Mouse (Mus musculus) ES-E14 (cell line): ENCODE results near the gene Nfatc2. TPM values are rescaled to one million over a fixed set of nuclear protein-coding genes. Genes with fewer than 3 reads are reported as not detected.

Source experiments
- DNase-seq: peaks from one replicate; pipeline ENCODE4 v3.0.0-alpha.2; 2013; ENCODE audit warnings: low read depth, low spot score
- H3K27ac ChIP-seq: 2 replicates; pipeline ENCODE4 v1.5.1; 2012; ENCODE audit warnings: low read depth, mild to moderate bottlenecking, low read length, moderate library complexity, mixed read lengths; ENCODE audit not compliant: poor library complexity, insufficient read depth, severe bottlenecking
- H3K36me3 ChIP-seq: 2 replicates; pipeline ENCODE4 v1.6.1; 2012; ENCODE audit warnings: mild to moderate bottlenecking, low read length, moderate library complexity, mixed read lengths; ENCODE audit not compliant: control insufficient read depth, poor library complexity, insufficient read depth, severe bottlenecking
- H3K4me1 ChIP-seq, 2 experiments: fragments of 150-350 bp in 1 of 2; sonication (generic) in 1 of 2; 2 replicates each; pipeline ENCODE4 v1.6.1; 2012; ENCODE audit warnings: low read length in 2 of 2, mild to moderate bottlenecking in 1 of 2, mixed read lengths in 1 of 2; ENCODE audit not compliant: control insufficient read depth in 2 of 2, insufficient read depth in 2 of 2, poor library complexity in 1 of 2
- H3K4me3 ChIP-seq, 2 experiments: fragments of 150-350 bp in 1 of 2; sonication (generic) in 1 of 2; 2 replicates each; pipeline ENCODE4 v1.5.1; 2012; ENCODE audit warnings: low read length in 2 of 2, low read depth in 1 of 2, mild to moderate bottlenecking in 1 of 2, mixed read lengths in 1 of 2; ENCODE audit not compliant: insufficient read depth in 1 of 2, poor library complexity in 1 of 2, severe bottlenecking in 1 of 2
- H3K9ac ChIP-seq: 2 replicates; pipeline ENCODE4 v1.6.1; 2012; ENCODE audit warnings: low read depth, mild to moderate bottlenecking, low read length, mixed read lengths; ENCODE audit not compliant: poor library complexity, insufficient read depth, severe bottlenecking
- H3K9me3 ChIP-seq: fragments of 150-350 bp; sonication (generic); 2 replicates; pipeline ENCODE4 v1.6.1; 2012; ENCODE audit warnings: low read depth, mild to moderate bottlenecking, low read length; ENCODE audit not compliant: control insufficient read depth, insufficient read depth
- CHD2 ChIP-seq: IDR thresholded peaks from 2 replicates; pipeline ENCODE4 v1.6.1; 2014; ENCODE audit warnings: mild to moderate bottlenecking, low read depth, low read length, inconsistent platforms
- HCFC1 ChIP-seq: IDR thresholded peaks from 2 replicates; pipeline ENCODE4 v1.6.1; 2012; ENCODE audit warnings: low read length, inconsistent platforms, borderline replicate concordance; ENCODE audit not compliant: insufficient read depth
- MAFK ChIP-seq: IDR thresholded peaks from 2 replicates; pipeline ENCODE4 v1.6.1; 2014; ENCODE audit warnings: mild to moderate bottlenecking, low read depth, low read length, inconsistent platforms; ENCODE audit not compliant: insufficient read depth
- ZC3H11A ChIP-seq: IDR thresholded peaks from 2 replicates; pipeline ENCODE4 v1.6.1; 2012; ENCODE audit warnings: low read depth, mild to moderate bottlenecking, inconsistent platforms, low read length, borderline replicate concordance
- ZNF384 ChIP-seq: IDR thresholded peaks from 2 replicates; pipeline ENCODE4 v1.6.1; 2012; ENCODE audit warnings: low read depth, low read length, inconsistent platforms
- in situ Hi-C, 2 experiments: fragments of 600-800 bp; cut with MboI; formaldehyde crosslinking; loops; one replicate each; pipeline ENCODE4 v1.15.1; 2025; ENCODE audit warnings: low sequenced_read_pairs in 2 of 2, inconsistent platforms in 1 of 2; ENCODE audit not compliant: unreplicated experiment in 2 of 2
- total RNA-seq: library from RNA; depleted of rRNA; stranded (reverse); fragments of 300-350 nt; gene quantifications from 2 replicates; pipeline ENCODE4 v1.2.3, GENCODE M21; 2012; rRNA removed

Nfatc2 gene
- 2.0 and 2.2 TPM in 2 replicates for total RNA-seq

DNA sequence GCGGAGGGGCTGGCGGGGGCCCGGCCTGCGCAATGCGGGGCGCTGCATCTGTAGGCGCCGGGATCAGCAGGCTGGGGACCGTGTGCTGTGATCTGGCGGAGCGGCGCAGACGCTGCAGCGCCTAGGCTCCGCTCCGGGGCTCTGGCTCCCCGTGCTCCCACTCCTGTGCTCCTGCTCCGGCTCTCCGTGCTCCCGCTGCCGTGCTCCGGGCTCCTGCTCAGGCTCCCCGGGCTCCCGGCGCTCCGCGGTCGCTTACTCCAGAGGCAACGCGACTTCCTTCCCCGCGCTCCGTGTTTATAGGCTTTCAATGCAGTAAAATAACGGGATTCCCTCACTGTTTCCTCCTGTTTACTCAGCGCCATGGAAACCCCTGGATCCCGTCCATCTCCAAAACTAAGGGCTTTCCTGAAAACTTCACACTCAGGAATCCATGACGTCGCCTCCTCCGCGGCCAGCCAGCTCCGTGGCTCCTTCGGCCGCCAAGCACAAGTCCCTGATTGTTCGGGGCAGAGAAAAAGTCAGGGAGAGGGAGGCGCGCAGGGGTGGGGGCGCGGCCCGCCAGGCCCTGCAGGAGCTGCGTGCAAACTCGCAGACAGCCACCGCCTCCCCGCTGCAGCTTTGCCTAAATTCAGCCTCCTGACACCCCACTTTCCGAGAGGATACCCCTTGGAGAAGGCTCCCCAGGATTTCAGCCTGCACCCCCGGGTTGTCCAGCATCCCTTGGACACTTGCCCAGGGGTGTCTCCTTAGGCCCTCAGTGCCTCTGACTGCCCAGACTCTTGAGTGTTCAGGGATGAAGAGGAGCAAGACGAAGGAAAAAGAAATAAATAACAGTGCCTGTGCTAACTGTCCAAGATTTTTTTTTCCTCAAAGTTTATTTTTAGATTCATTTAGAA, at the start of gene Nfatc2:
Gene Nfatc2 (minus strand): TSS at position 167 of the 896 bp plus-strand sequence.
- no peak for DNase-seq
- Histone ChIP-seq H3K9ac (peak within 1 kb of the TSS; percentile 6), H3K36me3 (no peaks in the 10 kb centered on the region), H3K9me3 (no peaks in the 10 kb centered on the region), H3K4me1 (peaks cover 0 to 2% of the 10 kb centered on the region in 2 experiments; a peak in 2 of 4 replicates), H3K27ac (no peak within 1 kb of the TSS), H3K4me3 (peak within 1 kb of the TSS; percentile 51 to 60)
- in situ Hi-C loops = no loop called here
- no peak for TF ChIP-seq ZC3H11A
- no peak for TF ChIP-seq ZNF384
- TF ChIP-seq MAFK = no peak
- TF ChIP-seq CHD2 = no peak
- TF ChIP-seq HCFC1 = no peak

DNA sequence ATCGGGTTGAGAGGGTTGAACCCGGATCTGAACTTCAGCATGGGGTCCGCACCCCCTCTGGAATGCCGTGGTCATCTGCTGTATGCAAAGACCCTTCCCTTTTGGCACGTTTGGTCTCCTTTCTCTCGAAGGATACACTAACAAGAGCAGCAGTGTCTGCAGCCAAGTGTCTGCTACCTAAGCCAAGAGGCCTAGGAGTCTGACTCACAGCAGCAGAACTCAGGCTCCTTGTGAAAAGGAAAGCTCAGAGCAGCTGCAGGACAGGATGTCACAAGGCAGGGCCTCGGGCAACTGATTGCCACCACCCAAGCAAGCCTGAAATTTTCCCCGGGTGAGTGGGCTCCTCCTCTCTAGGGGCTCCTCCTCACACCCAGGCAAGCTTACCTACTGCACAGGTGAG, 46.7 kb upstream of the Nfatc2 start:
- Histone ChIP-seq H3K9ac (no peak overlapping the region), H3K36me3 (no peaks in the 10 kb centered on the region; the same call in 1 of the 2 replicates), H3K4me1 (0 out of 4 replicates have a peak, but pooled peaks cover 0 to 2% of the 10 kb centered on the region in 2 experiments), H3K4me3 (no peak overlapping the region), H3K27ac (no peak overlapping the region), H3K9me3 (no peaks in the 10 kb centered on the region)
- no peak for TF ChIP-seq ZNF384
- TF ChIP-seq HCFC1 = no peak
- TF ChIP-seq CHD2 = no peak
- TF ChIP-seq ZC3H11A = no peak
- TF ChIP-seq MAFK = no peak
- no peak for DNase-seq
- in situ Hi-C loops = loop anchor here in 1 of 2 experiments (25.0 kb wide), 1 partner anchor 386 kb away; no protein-coding TSS in a partner anchor

DNA sequence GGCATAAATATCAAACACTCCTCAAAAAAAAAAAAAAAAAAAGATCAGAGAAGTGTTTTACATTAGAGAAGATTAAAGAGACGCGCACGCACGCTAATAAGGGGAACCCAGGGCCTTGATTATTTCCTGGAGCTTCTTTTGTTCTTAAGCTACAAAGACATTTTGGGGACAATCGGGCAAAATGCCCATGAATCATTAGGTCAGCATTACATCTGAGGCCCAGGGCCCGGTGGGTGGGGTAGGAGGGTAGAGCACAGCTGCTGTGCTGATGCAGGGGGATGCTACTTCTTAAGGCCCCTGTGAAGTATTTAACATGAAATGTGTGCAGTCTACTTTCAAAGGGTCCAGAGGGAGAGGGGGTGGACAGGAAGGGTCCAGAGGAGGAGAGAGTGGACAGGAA, 43.4 kb upstream of the Nfatc2 start:
- no peaks in the 10 kb centered on the region for H3K9me3 ChIP-seq
- H3K4me3 ChIP-seq = no peak overlapping the region
- H3K9ac ChIP-seq = no peak overlapping the region
- no peak overlapping the region for H3K27ac ChIP-seq
- H3K36me3 ChIP-seq = no peaks in the 10 kb centered on the region; the same call in 1 of the 2 replicates
- DNase-seq = no peak
- in situ Hi-C loops = loop anchor here in 1 of 2 experiments (25.0 kb wide), 1 partner anchor 383 kb away; no protein-coding TSS in a partner anchor
- H3K4me1 ChIP-seq = 0 out of 4 replicates have a peak, but pooled peaks cover 0 to 2% of the 10 kb centered on the region in 2 experiments
- TF ChIP-seq HCFC1 (no peak), ZC3H11A (no peak)

DNA sequence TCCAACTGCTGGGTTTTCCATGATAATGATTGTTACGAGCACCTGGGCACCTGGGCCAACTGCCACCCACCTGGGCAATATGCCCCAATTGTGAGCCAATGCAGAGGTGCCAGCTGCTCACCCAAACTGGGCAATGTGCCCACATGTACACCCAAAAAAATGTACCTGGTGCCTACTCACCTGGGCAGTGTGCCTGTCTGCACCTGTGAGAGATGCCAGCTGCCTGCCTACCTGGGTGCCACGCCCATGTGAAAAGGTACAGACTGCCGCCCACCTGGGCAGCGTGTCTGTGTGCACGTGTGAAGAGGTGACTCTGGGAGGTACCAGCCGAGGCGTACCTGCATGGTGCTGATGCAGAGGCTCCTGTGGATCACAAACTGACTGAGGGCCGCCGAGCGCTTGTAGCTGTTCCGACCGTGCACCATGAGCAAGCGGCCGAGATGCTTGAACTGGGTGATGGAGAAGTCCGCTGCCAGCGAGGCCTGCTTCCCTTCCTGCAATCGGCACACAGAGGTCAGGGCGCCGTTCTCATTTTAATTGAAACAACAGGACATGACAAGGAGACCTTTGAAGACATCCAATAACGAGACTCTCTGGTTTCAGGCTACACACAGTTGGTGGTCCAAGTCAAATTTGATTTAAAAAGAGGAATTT, 42.2 kb upstream of the Nfatc2 start:
- no peak overlapping the region for H3K9ac ChIP-seq
- in situ Hi-C loops = loop anchor here in 1 of 2 experiments (25.0 kb wide), 1 partner anchor 381 kb away; no protein-coding TSS in a partner anchor
- no peak overlapping the region for H3K4me3 ChIP-seq
- H3K9me3 ChIP-seq = no peaks in the 10 kb centered on the region
- no peak for DNase-seq
- no peak overlapping the region for H3K27ac ChIP-seq
- TF ChIP-seq CHD2 (no peak), MAFK (no peak)
- no peaks in the 10 kb centered on the region; the same call in 1 of the 2 replicates for H3K36me3 ChIP-seq
- 0 out of 4 replicates have a peak, but pooled peaks cover 0 to 3% of the 10 kb centered on the region in 2 experiments for H3K4me1 ChIP-seq
